Mouse (Mus musculus): Measurements from ENCODE around the gene Cyp3a59. TPM values are rescaled to one million over a fixed set of nuclear protein-coding genes. Genes with fewer than 3 reads are reported as not detected.
A peak's percentile ranks its signal among the peaks of the same experiment; 100 is the strongest.
"Not testable (repeated sequence)": the region's sequence is repeated elsewhere in the genome, so short reads cannot be mapped to it uniquely, and the experiment has no call there.

Cyp3a59 gene
- polyA plus RNA-seq (2016; fragmentation: Nextera tagmentation; extraction: Ambion mirVana) = not detected in 2 replicates

DNA sequence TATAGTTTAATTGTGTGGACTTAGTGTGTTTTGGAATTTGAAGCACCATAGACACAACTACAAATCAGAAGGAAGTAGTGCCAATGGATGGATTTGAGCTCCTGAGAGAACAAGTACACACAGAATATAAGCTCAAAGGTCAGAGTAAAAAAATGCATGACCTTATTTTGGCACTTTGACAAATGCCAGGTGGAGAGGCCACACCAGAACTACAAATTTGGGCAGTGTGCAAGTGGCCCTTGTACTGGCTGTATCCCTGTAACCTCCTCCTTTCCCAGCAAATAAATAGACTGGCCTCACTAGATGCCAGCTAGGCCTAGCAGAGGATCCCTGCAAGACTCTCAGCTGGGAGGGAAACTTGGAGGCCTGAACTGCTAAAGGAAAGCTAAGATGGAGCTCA, at the start of gene Cyp3a59:
Cyp3a59 (plus strand) TSS at position 313 of the 400 bp plus-strand sequence.
- H3K27me3 ChIP-seq (ENCODE audit: low read depth, poor library complexity, severe bottlenecking); H3K36me3 ChIP-seq; H3K27ac ChIP-seq; DNase-seq (ENCODE audit: low spot score); H3K4me1 ChIP-seq; H3K4me3 ChIP-seq; H3K9me3 ChIP-seq (replicated peaks): not testable (repeated sequence)

DNA sequence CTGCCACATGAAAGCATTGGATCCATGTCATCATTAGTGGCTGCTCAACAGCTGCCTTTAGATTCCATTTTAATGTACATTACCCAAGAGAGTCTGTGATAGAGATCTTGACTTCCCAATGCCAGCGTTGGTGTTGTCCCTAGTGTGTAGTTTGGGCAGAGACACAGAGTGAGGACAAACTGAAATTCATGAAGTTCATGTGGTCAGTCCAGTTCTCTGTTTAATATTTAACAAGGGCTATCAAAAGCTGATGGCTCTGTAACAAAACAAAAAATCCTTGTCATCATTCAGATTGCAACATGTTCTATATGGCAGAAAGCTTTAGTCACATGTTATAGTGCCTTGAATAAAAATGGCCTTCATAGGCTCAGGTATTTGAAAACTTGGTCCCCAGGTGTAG, 9.0 kb upstream of the Cyp3a59 start:
- no peak for DNase-seq (ENCODE audit: low spot score)
- H3K27ac ChIP-seq = no peak overlapping the region
- no peaks in the 10 kb centered on the region for H3K36me3 ChIP-seq
- no peaks in the 10 kb centered on the region for H3K4me1 ChIP-seq
- H3K4me3 ChIP-seq = no peak overlapping the region
- H3K9me3 ChIP-seq (replicated peaks) = peaks cover 3% of the 10 kb centered on the region; the same call in 1 of the 2 replicates
- H3K27me3 ChIP-seq (ENCODE audit: low read depth, poor library complexity, severe bottlenecking) = no peaks in the 10 kb centered on the region
- WGBS = 71% methylated on average over 1 of the region's 1 CpGs

- no peak overlapping the region for H3K27ac ChIP-seq
- no peaks in the 10 kb centered on the region for H3K9me3 ChIP-seq (replicated peaks)
- H3K36me3 ChIP-seq = no peaks in the 10 kb centered on the region
- WGBS = 47% methylated on average over 2 of the region's 2 CpGs
- H3K27me3 ChIP-seq (ENCODE audit: low read depth, poor library complexity, severe bottlenecking) = no peaks in the 10 kb centered on the region
- H3K4me3 ChIP-seq = no peak overlapping the region
- DNase-seq (ENCODE audit: low spot score) = peak; percentile 40
- no peaks in the 10 kb centered on the region for H3K4me1 ChIP-seq
Observed at GRCm38 (mm10) chr5:146147903-146148302, 68.8 kb downstream of the Cyp3a59 start.

DNA sequence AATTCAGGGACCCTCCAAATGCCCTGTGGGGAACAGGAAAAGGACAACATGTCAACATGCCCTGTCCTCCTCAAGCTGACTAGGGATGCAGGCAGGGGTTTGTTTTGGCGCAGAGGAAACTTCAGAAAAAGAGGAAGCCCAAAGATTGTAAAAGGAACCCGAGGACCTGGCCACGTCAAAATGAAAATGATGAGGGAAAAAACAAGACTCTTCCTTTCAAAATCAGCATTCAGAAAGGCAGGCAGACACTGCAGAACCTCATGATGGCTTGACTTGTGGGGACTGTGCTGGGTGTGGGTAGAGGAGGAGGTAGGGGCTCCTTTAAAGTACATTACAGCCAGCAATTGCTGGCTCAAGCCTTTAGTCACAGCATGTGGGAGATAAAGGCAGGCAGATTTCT, 71.4 kb downstream of the Cyp3a59 start:
- 87% methylated on average over 3 of the region's 3 CpGs for WGBS
- no peaks in the 10 kb centered on the region for H3K9me3 ChIP-seq (replicated peaks)
- no peak overlapping the region for H3K4me3 ChIP-seq
- no peaks in the 10 kb centered on the region for H3K36me3 ChIP-seq
- no peaks in the 10 kb centered on the region for H3K4me1 ChIP-seq
- no peak overlapping the region for H3K27ac ChIP-seq
- no peak for DNase-seq (ENCODE audit: low spot score)
- no peaks in the 10 kb centered on the region for H3K27me3 ChIP-seq (ENCODE audit: low read depth, poor library complexity, severe bottlenecking)

DNA sequence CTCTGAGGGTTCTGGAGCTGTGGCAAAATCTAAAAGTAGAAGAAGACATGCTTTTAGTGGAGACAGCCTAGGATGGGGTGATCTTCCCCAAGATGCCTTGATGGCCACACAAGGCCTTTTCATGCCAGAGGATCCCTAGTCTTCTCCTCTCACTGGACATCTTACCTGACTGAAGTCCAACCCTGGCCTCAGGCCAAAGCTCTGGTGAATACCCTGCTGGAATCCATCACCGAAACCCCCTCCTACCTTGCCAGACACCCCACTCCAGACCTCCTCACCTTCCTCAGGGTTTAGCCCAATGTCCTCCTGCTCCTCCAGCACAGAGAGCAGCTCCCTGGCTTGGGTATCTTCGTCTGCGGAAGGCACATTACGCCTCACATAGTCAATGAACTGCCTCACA, 79.3 kb downstream of the Cyp3a59 start:
- H3K27me3 ChIP-seq (ENCODE audit: low read depth, poor library complexity, severe bottlenecking); H3K9me3 ChIP-seq (replicated peaks); H3K4me3 ChIP-seq; DNase-seq (ENCODE audit: low spot score); H3K36me3 ChIP-seq; H3K4me1 ChIP-seq; H3K27ac ChIP-seq: not testable (repeated sequence)
- 93% methylated on average over 4 of the region's 4 CpGs for WGBS

- not testable (repeated sequence) for H3K9me3 ChIP-seq (replicated peaks); DNase-seq (ENCODE audit: low spot score); H3K36me3 ChIP-seq; H3K4me1 ChIP-seq; H3K4me3 ChIP-seq; H3K27ac ChIP-seq; H3K27me3 ChIP-seq (ENCODE audit: low read depth, poor library complexity, severe bottlenecking)
- 92% methylated on average over 3 of the region's 3 CpGs for WGBS
Observed at GRCm38 (mm10) chr5:146160439-146160838, 81.4 kb downstream of the Cyp3a59 start, which contains the start of gene Gm5565. Gene Gm5565 (minus strand): TSS chr5:146160539.

Other genes with a start within 250 kb of the Cyp3a59 start
- gene Cyp3a11, start 199.3 kb upstream of the Cyp3a59 start, polyA plus RNA-seq (2016; fragmentation: Nextera tagmentation; extraction: Ambion mirVana) = not detected in 2 replicates
- gene Cyp3a25, start 69.6 kb upstream of the Cyp3a59 start, polyA plus RNA-seq (2016; fragmentation: Nextera tagmentation; extraction: Ambion mirVana) = not detected in 2 replicates
- gene Gm5565, start 81.3 kb downstream of the Cyp3a59 start, polyA plus RNA-seq (2016; fragmentation: Nextera tagmentation; extraction: Ambion mirVana) = not detected in 2 replicates
- not detected in 2 replicates for gene Gm6309, start 91.5 kb downstream of the Cyp3a59 start, polyA plus RNA-seq (2016; fragmentation: Nextera tagmentation; extraction: Ambion mirVana)
- gene 1700001J03Rik, start 106.0 kb downstream of the Cyp3a59 start, polyA plus RNA-seq (2016; fragmentation: Nextera tagmentation; extraction: Ambion mirVana) = not detected in 2 replicates
- 23.4 and 29.1 TPM in 2 replicates for gene Rnf6, start 142.3 kb downstream of the Cyp3a59 start, polyA plus RNA-seq (2016; fragmentation: Nextera tagmentation; extraction: Ambion mirVana)
- gene Cdk8, start 152.0 kb downstream of the Cyp3a59 start, polyA plus RNA-seq (2016; fragmentation: Nextera tagmentation; extraction: Ambion mirVana) = 25.8 and 26.1 TPM in 2 replicates

All from limb, embryonic 10.5 days (tissue).